Mouse (Mus musculus): ENCODE measurements around the gene Uaca. TPM values are rescaled to one million over a fixed set of nuclear protein-coding genes. Genes with fewer than 3 reads are reported as not detected.
"Not testable (repeated sequence)": the region's sequence is repeated elsewhere in the genome, so short reads cannot be mapped to it uniquely, and the experiment has no call there.

The Uaca gene
- total RNA-seq, 2 experiments from 2014 or later = 1.2 TPM; not detected in 1

DNA sequence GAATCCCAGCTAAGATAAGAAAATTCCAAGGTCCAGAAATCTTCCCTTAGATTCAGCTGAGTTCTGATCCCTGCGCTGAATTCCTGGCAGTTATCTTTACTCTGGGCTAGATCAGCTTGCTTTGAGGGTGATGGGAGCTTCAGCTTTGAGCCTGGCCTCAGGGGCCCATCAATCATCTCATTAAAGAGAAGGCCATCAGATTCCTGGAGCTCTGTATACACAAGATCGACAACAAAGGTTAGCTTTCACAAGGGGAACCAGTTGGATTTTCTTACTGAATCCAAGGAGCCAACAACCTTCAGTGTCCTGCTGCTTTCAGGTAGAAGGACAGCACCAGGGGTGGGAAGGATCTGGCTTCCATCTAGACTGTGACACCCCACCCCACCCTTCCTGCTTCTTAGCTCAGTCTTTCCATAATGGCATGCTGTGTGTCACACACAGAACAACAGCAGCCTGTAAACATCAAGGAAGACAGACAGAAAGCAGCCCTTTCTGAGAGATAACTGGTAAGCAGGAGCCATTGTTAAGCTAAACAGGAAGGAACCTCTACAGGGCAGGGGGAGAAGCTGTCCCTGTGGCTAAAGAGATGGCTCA, 6.7 kb upstream of the Uaca start:
- no peak for ATAC-seq (replicated peaks; ENCODE audit: low FRiP score, low TSS enrichment, poor library complexity, severe bottlenecking)

- no peak for ATAC-seq (replicated peaks; ENCODE audit: low FRiP score, low TSS enrichment, poor library complexity, severe bottlenecking)
Observed at GRCm38 (mm10) chr9:60790282-60790681, 4.1 kb upstream of the Uaca start.

DNA sequence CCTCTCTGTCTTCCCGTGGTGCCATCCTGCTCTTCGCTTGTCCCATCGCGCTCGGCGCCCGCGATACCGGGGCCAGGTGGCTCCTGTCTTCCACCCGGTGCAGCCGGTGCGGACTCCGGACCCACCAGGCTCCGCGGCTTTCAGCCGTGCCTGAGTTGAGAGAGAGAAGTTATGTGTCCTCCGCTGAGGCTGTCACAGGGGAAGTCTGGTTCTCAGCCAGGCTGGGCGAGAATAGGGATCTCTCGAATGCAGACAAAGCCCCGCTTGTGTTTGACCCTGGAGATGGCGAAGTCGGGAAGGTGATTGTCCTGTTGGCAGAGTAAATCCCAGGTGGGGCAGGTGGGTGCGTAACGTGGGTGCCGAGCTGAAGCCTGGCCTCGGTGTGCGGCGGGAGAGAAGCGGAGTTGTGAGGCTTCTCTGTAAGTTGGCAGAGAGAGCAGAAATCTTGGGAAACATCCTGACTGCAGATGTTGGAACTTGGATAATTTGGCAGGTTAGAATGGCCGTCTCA, 554 bp downstream of the Uaca start:
- ATAC-seq (replicated peaks; ENCODE audit: low FRiP score, low TSS enrichment, poor library complexity, severe bottlenecking) = no peak

GRCm38 (mm10) chr9:60796076-60796475, 1.7 kb downstream of the Uaca start:
- ATAC-seq (replicated peaks; ENCODE audit: low FRiP score, low TSS enrichment, poor library complexity, severe bottlenecking) = no peak

DNA sequence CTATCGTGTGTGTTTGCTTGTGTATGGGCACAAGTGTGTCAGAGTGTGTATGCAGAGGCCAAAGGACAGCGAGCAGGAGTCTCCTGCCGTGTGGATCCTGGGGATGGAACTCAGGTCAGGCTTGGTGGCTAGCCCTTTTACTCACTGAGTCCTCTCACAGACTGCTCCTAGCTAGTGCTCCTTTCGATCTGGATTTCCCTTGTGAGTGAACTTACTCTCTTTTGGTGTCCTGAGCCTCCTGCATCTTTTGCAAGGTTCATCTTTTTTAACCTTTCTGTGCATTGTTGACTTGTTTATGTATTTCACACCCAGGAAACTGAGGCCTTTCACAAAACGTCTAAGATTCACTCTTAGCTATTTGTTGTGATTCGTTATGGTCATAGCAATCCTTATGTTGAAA, 2.8 kb downstream of the Uaca start:
- no peak for ATAC-seq (replicated peaks; ENCODE audit: low FRiP score, low TSS enrichment, poor library complexity, severe bottlenecking)

DNA sequence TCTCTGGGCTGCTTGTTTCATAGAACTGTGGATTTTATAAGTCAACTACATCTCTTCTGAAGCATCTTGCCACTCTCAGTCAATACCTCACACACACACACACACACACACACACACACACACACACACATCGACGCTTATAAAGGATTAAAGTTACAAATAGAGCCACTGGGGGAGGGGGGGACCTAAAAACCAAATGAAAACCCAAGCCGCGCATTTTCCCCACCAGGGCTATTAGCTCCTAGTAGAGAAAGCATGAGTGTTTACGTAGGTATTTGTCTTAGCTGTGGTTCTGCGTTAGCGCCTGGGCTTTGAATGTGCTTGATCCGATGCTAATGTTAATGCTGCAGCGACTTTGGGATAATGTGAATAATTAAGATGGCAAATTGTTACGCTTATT, 4.7 kb downstream of the Uaca start:
- no peak for ATAC-seq (replicated peaks; ENCODE audit: low FRiP score, low TSS enrichment, poor library complexity, severe bottlenecking)

GRCm38 (mm10) chr9:60800663-60801382, 6.5 kb downstream of the Uaca start:
- ATAC-seq (replicated peaks; ENCODE audit: low FRiP score, low TSS enrichment, poor library complexity, severe bottlenecking) = no peak

DNA sequence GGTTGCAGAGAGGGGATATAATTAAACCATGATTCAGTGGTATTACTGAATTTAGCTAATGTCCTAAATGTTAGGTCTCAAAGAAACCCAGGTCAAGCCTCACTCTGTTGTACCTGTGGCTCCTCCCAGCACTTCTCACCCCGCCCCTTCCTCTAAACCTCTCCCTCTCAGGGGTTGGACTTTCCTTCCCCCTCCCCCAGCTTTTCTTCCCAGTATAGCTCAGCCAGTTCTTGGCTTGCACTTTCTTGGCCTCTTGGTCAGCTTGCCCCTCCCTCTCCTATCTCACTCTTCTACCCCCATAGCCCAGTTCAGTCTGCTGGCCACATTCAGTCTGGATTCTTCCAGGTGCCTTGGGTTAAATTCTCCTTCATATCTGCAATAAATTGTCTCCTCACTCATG, 7.4 kb downstream of the Uaca start:
- no peak for ATAC-seq (replicated peaks; ENCODE audit: low FRiP score, low TSS enrichment, poor library complexity, severe bottlenecking)

DNA sequence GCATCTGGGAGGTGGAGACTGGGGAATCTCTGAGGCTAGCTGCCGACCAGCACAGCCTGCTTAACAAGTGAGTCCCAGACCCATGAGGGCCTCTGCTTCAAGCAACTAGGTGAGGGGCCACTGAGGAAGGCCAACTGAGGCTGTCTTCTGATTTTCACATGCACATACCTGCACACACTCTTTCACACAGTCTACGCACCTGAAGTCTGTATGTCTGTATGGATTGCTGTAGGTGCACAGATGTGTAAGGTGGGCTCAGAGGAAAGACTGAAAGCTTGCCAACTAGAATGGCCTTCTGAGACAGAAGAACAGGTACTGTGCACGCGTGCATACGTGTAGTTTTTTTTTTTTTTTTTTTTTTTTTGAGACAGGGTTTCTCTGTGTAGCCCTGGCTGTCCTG, 8.0 kb downstream of the Uaca start:
- no peak for ATAC-seq (replicated peaks; ENCODE audit: low FRiP score, low TSS enrichment, poor library complexity, severe bottlenecking)

DNA sequence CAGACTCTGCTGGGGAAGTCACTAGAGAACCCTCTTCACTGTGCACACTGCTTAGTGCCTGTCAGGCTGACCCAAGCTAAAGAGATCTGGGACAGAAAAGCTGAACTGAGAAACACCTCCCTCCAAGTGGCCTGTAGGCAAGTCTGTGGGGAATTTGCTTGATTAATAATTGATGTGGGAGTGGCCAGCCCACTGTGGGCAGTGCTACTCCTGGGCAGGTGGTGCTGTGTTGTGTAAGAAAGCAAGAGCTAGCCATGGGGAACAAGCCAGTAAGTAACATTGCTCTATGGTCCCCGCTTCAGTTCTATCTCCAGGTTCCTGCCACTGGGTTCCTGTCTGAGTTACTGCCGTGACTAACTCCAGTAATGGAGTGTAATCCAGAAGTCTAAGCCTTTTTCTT, 11.7 kb downstream of the Uaca start:
- no peak for ATAC-seq (replicated peaks; ENCODE audit: low FRiP score, low TSS enrichment, poor library complexity, severe bottlenecking)

DNA sequence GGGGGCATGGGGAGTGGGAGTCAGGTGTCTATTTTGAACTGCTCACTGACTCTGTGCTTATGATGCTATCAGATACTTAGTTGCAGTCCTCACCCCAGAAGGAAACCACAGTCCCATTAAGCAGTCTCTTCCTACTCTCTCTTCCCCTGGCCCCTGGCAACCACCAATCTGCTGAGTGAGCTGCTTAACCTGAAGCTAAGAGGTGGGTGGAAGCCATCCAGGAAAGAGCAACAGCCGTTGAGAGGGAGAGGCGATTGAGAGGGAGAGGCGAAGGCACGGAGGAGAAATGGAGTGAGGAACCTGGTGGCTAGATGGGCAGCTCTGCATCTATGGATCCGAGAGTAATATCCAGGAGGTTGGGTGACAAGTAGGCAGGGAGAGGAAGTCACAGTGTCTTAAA, 13.7 kb downstream of the Uaca start:
- ATAC-seq (replicated peaks; ENCODE audit: low FRiP score, low TSS enrichment, poor library complexity, severe bottlenecking) = no peak

DNA sequence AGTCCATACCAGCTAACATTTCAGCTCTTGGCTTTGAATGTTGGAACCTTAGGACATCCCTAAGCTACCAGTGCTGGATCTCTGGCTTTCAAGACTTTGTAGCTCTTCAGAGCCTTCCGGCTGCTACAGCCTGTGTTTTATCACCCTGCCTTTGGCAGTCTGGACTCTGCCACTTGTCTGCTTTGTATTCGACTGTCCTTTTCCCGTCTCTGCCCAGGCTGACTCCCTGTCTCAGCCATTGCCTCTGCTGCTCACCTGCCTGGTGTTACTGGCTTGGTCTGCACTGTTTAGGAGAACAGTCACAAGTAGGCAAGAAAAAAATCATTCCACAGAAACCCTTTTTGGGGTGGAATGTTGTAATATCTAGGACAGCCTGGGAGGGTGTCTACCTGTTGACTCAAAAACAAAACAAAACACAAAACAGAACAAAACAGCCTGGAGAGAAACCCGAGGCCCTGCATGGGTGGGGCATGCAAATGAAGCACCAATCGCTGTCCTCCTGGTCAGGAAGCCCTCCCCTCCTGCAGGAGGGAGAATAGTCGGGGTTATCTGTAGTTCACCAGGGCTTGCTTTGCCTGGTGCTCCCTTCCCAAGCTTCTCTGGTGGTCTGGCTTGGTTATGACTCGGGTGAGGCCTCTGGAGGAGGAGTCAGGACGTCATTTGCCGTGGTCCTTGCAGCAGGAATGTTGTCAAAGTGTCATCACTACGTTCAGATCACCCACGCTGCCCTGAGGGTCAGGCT, 19.0 kb downstream of the Uaca start:
- ATAC-seq (replicated peaks; ENCODE audit: low FRiP score, low TSS enrichment, poor library complexity, severe bottlenecking) = peak; percentile 99

GRCm38 (mm10) chr9:60815502-60815901, 21.2 kb downstream of the Uaca start:
- no peak for ATAC-seq (replicated peaks; ENCODE audit: low FRiP score, low TSS enrichment, poor library complexity, severe bottlenecking)

- no peak for ATAC-seq (replicated peaks; ENCODE audit: low FRiP score, low TSS enrichment, poor library complexity, severe bottlenecking)
Observed at GRCm38 (mm10) chr9:60817585-60817984, 23.2 kb downstream of the Uaca start.

- ATAC-seq (replicated peaks; ENCODE audit: low FRiP score, low TSS enrichment, poor library complexity, severe bottlenecking) = not testable (repeated sequence)
Observed at GRCm38 (mm10) chr9:60818582-60818981, 24.2 kb downstream of the Uaca start.

DNA sequence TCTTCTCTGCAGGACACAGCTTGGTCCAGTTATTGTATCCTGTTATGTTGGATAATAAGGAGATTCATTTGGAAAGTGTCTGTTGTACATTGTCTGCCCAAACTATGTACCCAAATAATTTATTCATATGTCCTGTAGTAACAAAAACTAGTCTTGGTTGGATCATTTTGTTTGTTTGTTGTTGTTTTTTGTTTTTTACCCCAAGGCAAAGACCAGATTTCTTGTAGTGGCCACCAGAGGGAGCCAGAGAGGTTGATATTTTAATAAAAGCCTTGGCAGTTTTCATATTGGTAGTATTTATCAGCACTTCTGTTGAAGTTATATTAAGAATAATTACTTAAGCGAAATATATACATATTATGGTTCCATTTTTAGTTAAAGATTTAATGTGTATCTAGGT, 25.0 kb downstream of the Uaca start:
- ATAC-seq (replicated peaks; ENCODE audit: low FRiP score, low TSS enrichment, poor library complexity, severe bottlenecking) = no peak

- no peak for ATAC-seq (replicated peaks; ENCODE audit: low FRiP score, low TSS enrichment, poor library complexity, severe bottlenecking)
Observed at GRCm38 (mm10) chr9:60821501-60821900, 27.2 kb downstream of the Uaca start.

DNA sequence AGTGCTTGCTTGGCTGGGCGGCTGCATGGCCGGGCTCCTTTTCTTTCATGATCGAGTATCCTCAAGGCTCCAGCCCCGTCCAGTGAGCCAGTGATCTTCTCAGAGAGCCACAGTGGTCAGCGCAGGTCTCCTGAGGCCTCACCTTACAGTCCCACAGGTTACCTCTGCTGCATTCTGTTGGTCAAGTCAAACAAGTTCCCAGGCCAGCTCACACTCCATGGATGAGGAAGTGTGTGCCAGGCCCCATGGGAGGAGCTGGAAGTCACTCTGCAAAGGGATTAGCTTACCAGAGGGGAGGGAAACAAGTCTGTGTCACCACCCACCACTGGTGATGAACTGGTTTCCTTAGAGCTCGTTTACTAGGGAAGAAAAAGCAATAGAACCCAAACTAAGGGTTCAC, 28.3 kb downstream of the Uaca start:
- ATAC-seq (replicated peaks; ENCODE audit: low FRiP score, low TSS enrichment, poor library complexity, severe bottlenecking) = no peak

DNA sequence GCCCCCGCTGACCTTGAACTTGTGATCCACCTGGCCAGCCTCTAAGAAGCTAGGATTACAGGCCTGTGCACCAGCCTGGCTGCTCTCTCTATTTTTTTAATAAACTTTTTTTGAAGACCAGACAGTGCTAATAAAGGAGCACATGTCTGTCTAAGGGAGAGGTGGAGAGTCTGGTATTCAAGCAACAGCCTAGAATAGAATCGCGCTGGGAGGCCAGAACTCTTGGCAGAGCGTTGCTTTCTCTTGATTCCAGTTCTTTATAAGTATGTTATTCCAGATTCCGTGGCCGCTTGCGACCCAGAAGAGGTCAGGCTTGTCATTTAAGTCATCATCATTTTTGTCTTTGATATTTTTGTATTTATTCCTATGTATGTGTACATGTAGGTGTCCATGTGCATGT, 31.2 kb downstream of the Uaca start:
- no peak for ATAC-seq (replicated peaks; ENCODE audit: low FRiP score, low TSS enrichment, poor library complexity, severe bottlenecking)

- no peak for ATAC-seq (replicated peaks; ENCODE audit: low FRiP score, low TSS enrichment, poor library complexity, severe bottlenecking)
Observed at GRCm38 (mm10) chr9:60826759-60827158, 32.4 kb downstream of the Uaca start.

GRCm38 (mm10) chr9:60828196-60828595, 33.9 kb downstream of the Uaca start:
- no peak for ATAC-seq (replicated peaks; ENCODE audit: low FRiP score, low TSS enrichment, poor library complexity, severe bottlenecking)
